Mouse (Mus musculus) retina, postnatal 1 day (tissue): ENCODE measurements around the gene Fibp.

ENCODE experiments used
- DNase-seq: peaks from one replicate; pipeline ENCODE4 v3.0.0-alpha.2; 2012

Gene Fibp

GRCm38 (mm10) chr19:5432992-5433852 is 27.2 kb upstream of the Fibp start:
- DNase-seq = peak; percentile 63

- no peak for DNase-seq
Observed at GRCm38 (mm10) chr19:5433951-5434350, 26.5 kb upstream of the Fibp start.

GRCm38 (mm10) chr19:5444371-5444908 is 16.0 kb upstream of the Fibp start:
- DNase-seq = no peak

GRCm38 (mm10) chr19:5444954-5445353 is 15.5 kb upstream of the Fibp start:
- no peak for DNase-seq

- DNase-seq = no peak
Observed at GRCm38 (mm10) chr19:5445747-5446146, 14.7 kb upstream of the Fibp start.

GRCm38 (mm10) chr19:5447515-5448353 is 12.7 kb upstream of the Fibp start, which contains the start of gene Fosl1:
TSS of gene Fosl1 (plus strand) at chr19:5447547.
- DNase-seq = peak; percentile 70

GRCm38 (mm10) chr19:5448354-5449150 is 11.9 kb upstream of the Fibp start:
- DNase-seq = peak; percentile 27

- DNase-seq = no peak
Observed at GRCm38 (mm10) chr19:5449673-5450072, 10.7 kb upstream of the Fibp start.

- no peak for DNase-seq
Observed at GRCm38 (mm10) chr19:5451766-5452165, 8.6 kb upstream of the Fibp start.

- no peak for DNase-seq
Observed at GRCm38 (mm10) chr19:5455037-5455436, 5.4 kb upstream of the Fibp start.

GRCm38 (mm10) chr19:5455568-5455967 is 4.8 kb upstream of the Fibp start:
- no peak for DNase-seq

GRCm38 (mm10) chr19:5456241-5456921 is 4.0 kb upstream of the Fibp start:
- DNase-seq = no peak

GRCm38 (mm10) chr19:5456922-5457745 is 3.3 kb upstream of the Fibp start:
- DNase-seq = peak; percentile 97

GRCm38 (mm10) chr19:5457746-5458442 is 2.5 kb upstream of the Fibp start, which contains the start of gene Ccdc85b:
TSS of gene Ccdc85b (minus strand) at chr19:5457894.
- no peak for DNase-seq

- no peak for DNase-seq
Observed at GRCm38 (mm10) chr19:5459019-5459418, 1.4 kb upstream of the Fibp start.

GRCm38 (mm10) chr19:5459896-5460295 is 519 bp upstream of the Fibp start:
- no peak for DNase-seq

GRCm38 (mm10) chr19:5461411-5461810 is 996 bp downstream of the Fibp start:
- no peak for DNase-seq

GRCm38 (mm10) chr19:5463212-5463611 is 2.8 kb downstream of the Fibp start:
- DNase-seq = no peak

- DNase-seq = peak; percentile 91
Observed at GRCm38 (mm10) chr19:5463791-5464562, 3.6 kb downstream of the Fibp start.

GRCm38 (mm10) chr19:5465037-5465436 is 4.6 kb downstream of the Fibp start:
- no peak for DNase-seq
